Mouse (Mus musculus) G1E (cell line): ENCODE data around the gene Fgf8. TPM values are rescaled to one million over a fixed set of nuclear protein-coding genes. Genes with fewer than 3 reads are reported as not detected.

ENCODE experiments used
- ATAC-seq: 2 replicates; pipeline ENCODE4 v1.8.0; 2016; ENCODE audit warnings: mild to moderate bottlenecking; ENCODE audit not compliant: insufficient number of reproducible peaks, poor library complexity, low FRiP score, severe bottlenecking; ENCODE audit errors: extremely low read depth
- DNase-seq: peaks from one replicate; pipeline ENCODE4 v3.0.0; 2012; ENCODE audit warnings: low spot score
- H3K27me3 ChIP-seq: 2 replicates; pipeline ENCODE4 v1.6.1; 2012; ENCODE audit warnings: mild to moderate bottlenecking, low read length, inconsistent platforms; ENCODE audit not compliant: insufficient read depth
- H3K36me3 ChIP-seq: replicated peaks from 2 replicates; pipeline ENCODE3; 2012; ENCODE audit warnings: mild to moderate bottlenecking, inconsistent platforms
- H3K4me1 ChIP-seq: 2 replicates; pipeline ENCODE4 v1.6.1; 2012; ENCODE audit warnings: low read depth, low read length, inconsistent platforms, mixed read lengths; ENCODE audit not compliant: insufficient read depth
- H3K4me3 ChIP-seq: 2 replicates; pipeline ENCODE4 v1.5.1; 2012; ENCODE audit warnings: low read depth, mild to moderate bottlenecking, inconsistent platforms, low read length, moderate library complexity, mixed read lengths
- H3K9me3 ChIP-seq: replicated peaks from 2 replicates; pipeline ENCODE4 v1.6.1; 2012; ENCODE audit warnings: inconsistent platforms
- CTCF ChIP-seq: IDR thresholded peaks from 2 replicates; pipeline ENCODE4 v1.5.1; 2012; ENCODE audit warnings: low read depth, low read length, inconsistent platforms, mixed read lengths
- GATA1 ChIP-seq: IDR thresholded peaks from 2 replicates; pipeline ENCODE4 v1.6.1; 2012; ENCODE audit warnings: borderline replicate concordance, low read length, inconsistent platforms, mixed read lengths
- GATA2 ChIP-seq: IDR thresholded peaks from 2 replicates; pipeline ENCODE4 v1.6.1; 2012; ENCODE audit warnings: low read depth, low read length, inconsistent platforms, borderline replicate concordance
- POLR2AphosphoS5 ChIP-seq: IDR thresholded peaks from 2 replicates; pipeline ENCODE4 v1.6.1; 2012; ENCODE audit warnings: low read depth, low read length, inconsistent platforms; ENCODE audit not compliant: insufficient replicate concordance
- TAL1 ChIP-seq: conservative IDR thresholded peaks from 2 replicates; pipeline ENCODE4 v1.6.1; 2012; ENCODE audit warnings: low read depth, low read length, inconsistent platforms, mixed read lengths
- polyA plus RNA-seq: library from polyadenylated mRNA; stranded (reverse); fragments of >175 nt; gene quantifications from 2 replicates; pipeline ENCODE4 v1.2.3, GENCODE M21; 2012
- total RNA-seq, 2 experiments: library from RNA; stranded (forward) in 1 of 2; stranded (reverse) in 1 of 2; fragments of 200-1000 nt in 1 of 2; fragments of >200 nt in 1 of 2; fragmentation: Nextera tagmentation in 1 of 2; gene quantifications; 2 replicates each; pipeline ENCODE4 v1.2.3; 2014 to 2017

Gene Fgf8
- total and polyA plus RNA-seq, 3 experiments, result not detected

- ATAC-seq, result no peak
- Histone ChIP-seq H3K4me1 (peaks cover 4% of the 10 kb centered on the region), H3K9me3 (no peaks in the 10 kb centered on the region), H3K27me3 (peaks cover 50% of the 10 kb centered on the region), H3K36me3 (no peaks in the 10 kb centered on the region), H3K4me3 (no peak overlapping the region)
- TF ChIP-seq GATA2 (no peak), GATA1 (no peak), TAL1 (no peak), CTCF (no peak), POLR2AphosphoS5 (no peak)
- no peak for DNase-seq
Observed at GRCm38 (mm10) chr19:45717493-45718220, 25.1 kb downstream of the Fgf8 start.

DNA sequence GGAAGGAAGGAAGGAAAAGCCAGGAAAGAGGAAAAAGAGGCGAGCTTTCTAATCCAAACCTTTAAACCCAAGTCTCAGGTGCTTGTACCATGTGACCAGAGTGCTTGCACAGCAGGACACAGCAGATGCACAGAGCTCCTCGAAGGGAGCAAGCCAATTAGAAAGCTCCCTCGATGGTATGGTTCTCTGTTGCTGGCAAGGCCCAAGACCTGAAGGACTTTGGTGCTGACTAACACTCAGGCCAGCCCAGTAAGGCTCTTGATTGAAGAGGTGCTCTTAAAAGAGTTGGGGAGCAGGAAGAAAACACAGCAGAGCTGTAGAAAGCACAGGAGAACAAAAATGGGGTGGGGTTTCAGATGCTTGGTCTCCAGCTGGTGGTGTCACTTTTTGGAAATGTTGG lies 34.0 kb downstream of the Fgf8 start:
- no peak for TF ChIP-seq CTCF
- no peak for TF ChIP-seq TAL1
- no peak for TF ChIP-seq POLR2AphosphoS5
- no peak for TF ChIP-seq GATA1
- TF ChIP-seq GATA2, result no peak
- peaks cover 9% of the 10 kb centered on the region; the same call in 1 of the 2 replicates for H3K4me1 ChIP-seq
- H3K27me3 ChIP-seq, result peaks cover 46% of the 10 kb centered on the region
- no peaks in the 10 kb centered on the region for H3K36me3 ChIP-seq
- ATAC-seq (no peak), DNase-seq (no peak)
- H3K4me3 ChIP-seq, result no peak overlapping the region
- no peaks in the 10 kb centered on the region for H3K9me3 ChIP-seq

DNA sequence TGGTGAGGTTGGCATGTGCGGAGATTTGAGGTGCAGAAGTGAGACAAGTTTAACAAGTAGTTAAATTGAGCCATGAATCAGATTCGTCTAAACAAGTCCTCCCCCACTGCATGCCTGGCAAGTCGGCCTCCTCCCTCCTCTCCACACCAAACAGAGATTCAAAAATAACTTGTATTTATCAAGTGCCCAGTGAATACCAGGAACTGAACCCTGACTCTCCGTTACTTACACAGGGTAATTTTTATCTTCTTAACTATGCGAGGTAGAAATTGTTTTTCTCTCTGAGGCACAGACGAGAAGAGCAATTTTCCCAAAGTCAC lies 46.5 kb downstream of the Fgf8 start:
- no peak for DNase-seq
- Histone ChIP-seq H3K27me3 (peaks cover 29% of the 10 kb centered on the region), H3K36me3 (no peaks in the 10 kb centered on the region), H3K4me1 (peaks cover 10% of the 10 kb centered on the region), H3K9me3 (no peaks in the 10 kb centered on the region), H3K4me3 (no peak overlapping the region)
- TF ChIP-seq POLR2AphosphoS5 (no peak), CTCF (no peak), TAL1 (no peak), GATA1 (no peak), GATA2 (no peak)
- no peak for ATAC-seq

GRCm38 (mm10) chr19:45695496-45696280 lies 47.0 kb downstream of the Fgf8 start:
- no peak for ATAC-seq
- no peak for TF ChIP-seq TAL1
- no peak for TF ChIP-seq GATA2
- TF ChIP-seq GATA1, result no peak
- no peak for TF ChIP-seq POLR2AphosphoS5
- DNase-seq, result no peak
- H3K4me1 ChIP-seq, result peaks cover 10% of the 10 kb centered on the region
- H3K9me3 ChIP-seq, result no peaks in the 10 kb centered on the region
- H3K36me3 ChIP-seq, result no peaks in the 10 kb centered on the region
- peaks cover 32% of the 10 kb centered on the region for H3K27me3 ChIP-seq
- peak overlapping the region; percentile 23; the same call in 1 of the 2 replicates for H3K4me3 ChIP-seq

GRCm38 (mm10) chr19:45694056-45694455 lies 48.7 kb downstream of the Fgf8 start:
- no peaks in the 10 kb centered on the region for H3K9me3 ChIP-seq
- ATAC-seq (no peak), DNase-seq (no peak)
- TF ChIP-seq CTCF (no peak), TAL1 (no peak), POLR2AphosphoS5 (no peak), GATA1 (no peak), GATA2 (no peak)
- no peaks in the 10 kb centered on the region for H3K36me3 ChIP-seq
- peaks cover 40% of the 10 kb centered on the region for H3K27me3 ChIP-seq
- H3K4me1 ChIP-seq, result peaks cover 10% of the 10 kb centered on the region
- H3K4me3 ChIP-seq, result no peak overlapping the region

DNA sequence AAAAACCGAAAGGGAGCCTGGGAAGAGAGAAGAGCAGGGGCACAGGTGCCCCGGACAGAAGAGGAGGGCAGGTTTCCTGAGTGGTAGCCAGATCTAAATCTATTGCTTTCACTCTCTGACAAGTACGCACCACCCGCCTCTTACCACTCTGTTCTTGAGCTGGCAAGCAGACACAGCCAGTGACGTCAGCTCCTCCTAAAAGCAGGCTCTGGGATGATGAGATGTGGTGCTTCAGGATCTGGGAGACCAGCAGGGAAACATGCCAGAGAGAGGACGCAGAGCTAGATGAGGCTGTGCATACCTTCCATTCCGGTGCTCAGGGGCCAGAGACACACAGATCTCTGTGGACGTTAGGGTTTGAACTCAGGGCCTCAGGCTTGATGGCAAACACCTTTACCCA lies 50.5 kb downstream of the Fgf8 start:
- DNase-seq, result no peak

More for the DNA sequence above, 50.5 kb downstream of the Fgf8 start:
- H3K4me1 ChIP-seq, result peaks cover 10% of the 10 kb centered on the region
- no peak overlapping the region for H3K4me3 ChIP-seq
- no peaks in the 10 kb centered on the region for H3K36me3 ChIP-seq
- no peak for ATAC-seq
- TF ChIP-seq POLR2AphosphoS5 (no peak), TAL1 (no peak), GATA1 (no peak), CTCF (no peak), GATA2 (no peak)
- H3K9me3 ChIP-seq, result no peaks in the 10 kb centered on the region
- peaks cover 41% of the 10 kb centered on the region for H3K27me3 ChIP-seq
